Mouse (Mus musculus) myocyte (in vitro differentiated cells): ENCODE results near the gene Colgalt2. TPM values are rescaled to one million over a fixed set of nuclear protein-coding genes. Genes with fewer than 3 reads are reported as not detected.

Experiments
- H3K27me3 ChIP-seq: one replicate; pipeline ENCODE4 v1.6.1; 2011; ENCODE audit not compliant: control insufficient read depth, insufficient read depth, insufficient read length
- H3K36me3 ChIP-seq: one replicate; pipeline ENCODE4 v1.6.1; 2011; ENCODE audit not compliant: control insufficient read depth, insufficient read depth
- H3K4me2 ChIP-seq: one replicate; pipeline ENCODE4 v1.6.1; 2011; ENCODE audit warnings: low read depth, control low read depth
- H3K4me3 ChIP-seq: one replicate; pipeline ENCODE4 v1.5.1; 2011; ENCODE audit warnings: mild to moderate bottlenecking, control low read depth, moderate library complexity
- H3K79me2 ChIP-seq: one replicate; pipeline ENCODE4 v1.6.1; 2011; ENCODE audit not compliant: control insufficient read depth, insufficient read depth
- H3ac ChIP-seq: one replicate; pipeline ENCODE4 v1.6.1; 2011; ENCODE audit not compliant: control insufficient read depth, insufficient read length
- CEBPB ChIP-seq: IDR thresholded peaks from 2 replicates; pipeline ENCODE4 v1.6.1; 2011; ENCODE audit warnings: mild to moderate bottlenecking, moderate library complexity; ENCODE audit not compliant: poor library complexity, insufficient read depth, severe bottlenecking
- E2F4 ChIP-seq: IDR thresholded peaks from one replicate; pipeline ENCODE4 v1.6.1; 2011; ENCODE audit warnings: mild to moderate bottlenecking, control low read depth, moderate library complexity; ENCODE audit not compliant: insufficient read depth
- MAX ChIP-seq: IDR thresholded peaks from one replicate; pipeline ENCODE4 v1.6.1; 2011; ENCODE audit warnings: low read depth, mild to moderate bottlenecking, control low read depth
- MYOD1 ChIP-seq, 3 experiments: IDR thresholded peaks; one replicate each; pipeline ENCODE4 v1.6.1; 2011; ENCODE audit warnings: control low read depth in 2 of 3, low read depth in 2 of 3, mild to moderate bottlenecking in 2 of 3, moderate library complexity in 1 of 3; ENCODE audit not compliant: insufficient read length in 2 of 3, control insufficient read depth in 1 of 3
- MYOG ChIP-seq, 3 experiments: IDR thresholded peaks; one replicate each; pipeline ENCODE4 v1.6.1; 2011; ENCODE audit warnings: control low read depth in 2 of 3, low read depth in 2 of 3, mild to moderate bottlenecking in 2 of 3; ENCODE audit not compliant: insufficient read length in 2 of 3, control insufficient read depth in 1 of 3, insufficient read depth in 1 of 3
- POLR2A ChIP-seq: IDR thresholded peaks from one replicate; pipeline ENCODE4 v1.6.1; 2011; ENCODE audit warnings: low read depth, mild to moderate bottlenecking, control low read depth, moderate library complexity; ENCODE audit not compliant: insufficient read length
- POLR2AphosphoS2 ChIP-seq: IDR thresholded peaks from one replicate; pipeline ENCODE4 v1.6.1; 2011; ENCODE audit warnings: low read depth, control low read depth; ENCODE audit not compliant: insufficient read length
- REST ChIP-seq: IDR thresholded peaks from one replicate; pipeline ENCODE4 v1.6.1; 2011; ENCODE audit warnings: mild to moderate bottlenecking, control low read depth, moderate library complexity; ENCODE audit not compliant: insufficient read depth, insufficient read length
- SRF ChIP-seq: IDR thresholded peaks from one replicate; pipeline ENCODE4 v1.6.1; 2011; ENCODE audit warnings: low read depth; ENCODE audit not compliant: control insufficient read depth, insufficient read length
- TCF12 ChIP-seq: IDR thresholded peaks from one replicate; pipeline ENCODE4 v1.6.1; 2011; ENCODE audit warnings: mild to moderate bottlenecking, control low read depth; ENCODE audit not compliant: poor library complexity, insufficient read depth, severe bottlenecking
- TCF3 ChIP-seq: IDR thresholded peaks from one replicate; pipeline ENCODE4 v1.6.1; 2011; ENCODE audit warnings: low read depth, control low read depth; ENCODE audit not compliant: insufficient read length
- USF1 ChIP-seq: IDR thresholded peaks from one replicate; pipeline ENCODE4 v1.6.1; 2011; ENCODE audit warnings: low read depth, mild to moderate bottlenecking, control low read depth, moderate library complexity
- polyA plus RNA-seq: library from polyadenylated mRNA; unstranded; fragments of >200 nt; fragmentation: generic; extraction: Trizol; gene quantifications from one replicate; pipeline ENCODE4 v1.2.1, GENCODE M21; 2012; ENCODE audit warnings: missing spikeins

The Colgalt2 gene
- polyA plus RNA-seq, 1 experiment, result not detected

DNA sequence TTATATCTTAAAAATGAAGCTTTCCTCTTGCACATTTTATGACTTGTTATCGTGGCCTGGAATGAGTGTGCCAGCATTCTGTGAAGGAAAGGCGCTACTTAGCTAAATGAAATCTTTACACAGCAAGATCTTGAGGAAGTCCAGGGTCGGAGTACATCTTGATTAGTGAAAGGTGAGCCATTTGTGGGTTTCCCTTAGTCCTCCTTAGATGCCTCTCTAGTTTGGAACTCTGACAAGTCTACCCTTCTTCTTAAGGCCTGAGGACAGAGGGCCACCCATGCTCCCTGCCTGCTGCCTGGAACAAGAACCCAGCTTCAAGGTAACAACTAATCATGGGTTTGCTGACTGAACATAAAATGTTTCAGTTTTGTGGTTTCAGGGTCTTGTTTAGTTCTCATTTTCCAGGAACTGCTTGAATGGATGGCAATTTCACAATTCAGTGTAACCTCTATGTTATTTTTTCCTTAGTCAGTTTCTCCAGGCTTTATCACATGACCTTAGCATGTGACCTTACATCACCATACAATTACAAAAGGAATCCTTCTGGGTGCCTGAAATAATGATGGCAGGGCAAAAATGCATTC lies 140.8 kb downstream of the Colgalt2 start:
- Histone ChIP-seq H3K4me2 (no peak overlapping the region), H3K79me2 (no peaks in the 10 kb centered on the region), H3ac (no peak overlapping the region), H3K36me3 (no peaks in the 10 kb centered on the region), H3K27me3 (no peaks in the 10 kb centered on the region), H3K4me3 (no peak overlapping the region)
- TF ChIP-seq E2F4, result no peak
- TF ChIP-seq TCF3, result no peak
- peak; percentile 37 for TF ChIP-seq USF1
- no peak for TF ChIP-seq CEBPB
- no peak for TF ChIP-seq SRF

DNA sequence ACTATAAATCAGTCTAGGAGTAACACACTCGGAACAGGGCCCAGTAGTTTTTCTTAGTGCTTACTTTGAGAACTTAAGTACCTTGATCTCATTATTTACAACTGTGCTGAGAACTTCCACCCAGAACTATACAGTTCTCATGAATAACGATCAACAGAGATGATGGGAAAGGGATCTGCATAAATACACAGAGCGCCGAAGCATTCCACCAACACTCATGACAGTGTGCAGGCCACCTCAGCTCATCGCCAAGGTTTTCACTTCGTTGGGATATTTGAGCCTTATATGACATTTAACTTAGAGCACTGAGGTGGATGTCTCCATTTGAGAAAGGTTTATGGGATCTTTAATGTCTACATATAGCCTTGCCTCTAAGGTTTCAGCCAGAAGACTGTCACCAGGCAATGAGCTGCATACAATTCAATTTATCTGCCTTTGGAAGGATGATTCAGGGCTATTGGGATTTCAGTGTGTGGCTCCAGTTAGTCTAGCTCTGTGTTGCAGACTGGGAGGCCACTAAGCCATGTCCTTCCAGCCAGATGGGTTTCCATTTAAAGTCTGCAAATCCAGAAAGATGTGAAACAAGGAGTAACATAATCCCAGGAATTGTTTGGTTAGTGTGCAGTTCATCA lies 143.2 kb downstream of the Colgalt2 start:
- no peaks in the 10 kb centered on the region for H3K36me3 ChIP-seq
- no peak overlapping the region for H3ac ChIP-seq
- H3K4me2 ChIP-seq, result no peak overlapping the region
- no peak for TF ChIP-seq REST
- TF ChIP-seq MAX, result no peak
- TF ChIP-seq CEBPB, result no peak
- TF ChIP-seq E2F4, result no peak
- TF ChIP-seq SRF, result no peak
- TF ChIP-seq POLR2A, result no peak
- TF ChIP-seq MYOD1 (IDR thresholded peaks at IDR 0.05; ENCODE audit: control insufficient read depth in 1 of 3, insufficient read length in 2 of 3, low read depth in 2 of 3), result no peak
- H3K27me3 ChIP-seq, result no peaks in the 10 kb centered on the region
- no peaks in the 10 kb centered on the region for H3K79me2 ChIP-seq
- H3K4me3 ChIP-seq, result no peak overlapping the region

DNA sequence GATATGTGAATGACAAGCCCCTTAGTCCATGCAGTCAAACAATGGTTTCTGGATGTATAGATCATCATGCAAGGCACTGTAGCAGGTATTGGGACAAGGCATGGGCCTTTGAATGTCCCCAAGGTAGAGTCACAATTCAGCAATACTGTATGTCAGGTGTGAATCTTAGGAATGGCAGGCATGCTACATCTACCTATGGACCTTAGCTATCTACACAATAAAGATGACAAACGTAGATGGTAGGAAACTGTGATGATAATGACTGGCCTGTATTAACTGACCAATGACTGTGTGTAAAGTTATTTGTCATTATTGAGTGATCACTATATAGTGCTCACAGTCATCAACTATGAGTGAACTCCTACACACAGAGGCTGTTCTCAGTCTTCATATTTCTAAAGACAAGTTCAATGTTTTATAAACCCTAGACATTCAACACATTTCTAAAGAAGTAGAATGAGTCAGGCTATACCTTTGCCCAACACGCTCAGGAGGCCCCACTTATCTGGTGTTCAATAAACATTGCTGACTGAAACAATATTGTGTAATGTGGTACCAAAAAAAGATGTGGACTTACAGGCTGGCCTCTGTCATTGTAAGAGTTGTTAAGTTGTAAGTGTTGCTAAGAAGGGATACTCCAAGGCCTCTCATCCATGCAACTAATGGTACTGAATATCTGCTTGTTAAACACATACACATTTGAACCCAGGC lies 144.0 kb downstream of the Colgalt2 start:
- Histone ChIP-seq H3K36me3 (no peaks in the 10 kb centered on the region), H3K79me2 (no peaks in the 10 kb centered on the region), H3K27me3 (no peaks in the 10 kb centered on the region), H3K4me3 (no peak overlapping the region), H3K4me2 (no peak overlapping the region), H3ac (no peak overlapping the region)
- no peak for TF ChIP-seq TCF3
- no peak for TF ChIP-seq MYOG (IDR thresholded peaks at IDR 0.05; ENCODE audit: control insufficient read depth in 1 of 3, insufficient read depth in 1 of 3, insufficient read length in 2 of 3, low read depth in 2 of 3)
- TF ChIP-seq CEBPB, result no peak
- no peak for TF ChIP-seq SRF
- TF ChIP-seq MAX, result no peak
- TF ChIP-seq MYOD1 (IDR thresholded peaks at IDR 0.05; ENCODE audit: control insufficient read depth in 1 of 3, insufficient read length in 2 of 3, low read depth in 2 of 3), result no peak
- TF ChIP-seq E2F4, result no peak
- no peak for TF ChIP-seq USF1
- TF ChIP-seq REST, result no peak
- TF ChIP-seq POLR2A, result no peak
- no peak for TF ChIP-seq TCF12
- TF ChIP-seq POLR2AphosphoS2, result no peak

DNA sequence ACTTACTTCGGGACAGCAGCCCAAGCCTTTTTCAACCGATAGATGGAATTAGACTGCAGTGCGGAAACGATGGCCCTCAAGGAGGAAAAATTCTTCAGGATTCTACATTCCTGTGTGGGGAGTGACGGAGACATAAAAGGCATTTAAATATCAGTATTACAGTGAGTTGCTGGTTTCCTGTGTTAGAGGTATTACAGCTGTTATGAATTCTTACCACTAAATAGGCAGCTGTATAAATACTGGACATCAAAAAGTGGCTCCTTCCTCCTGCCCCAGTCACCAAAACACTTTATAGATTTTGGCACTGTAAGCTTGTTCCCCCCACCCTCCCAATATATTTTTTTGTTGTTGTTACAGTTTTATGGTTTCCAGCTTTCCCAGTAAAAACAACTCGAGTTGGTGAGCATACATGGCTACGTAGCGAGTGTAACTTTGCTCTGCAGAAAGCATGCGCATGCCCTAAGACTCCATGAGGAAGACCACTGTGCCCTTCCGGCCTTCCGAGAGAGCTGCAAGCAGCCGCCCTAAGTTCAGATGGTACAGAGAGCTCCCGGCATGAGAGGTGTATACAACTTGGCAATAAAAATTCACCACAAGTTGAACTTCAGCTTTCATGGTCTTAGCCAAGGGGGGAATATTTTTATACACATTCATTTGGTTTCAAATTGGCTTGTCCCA lies 149.6 kb downstream of the Colgalt2 start:
- Histone ChIP-seq H3K4me3 (no peak overlapping the region), H3K27me3 (no peaks in the 10 kb centered on the region), H3K36me3 (no peaks in the 10 kb centered on the region), H3K4me2 (peak overlapping the region; percentile 52), H3K79me2 (no peaks in the 10 kb centered on the region), H3ac (no peak overlapping the region)
- TF ChIP-seq MYOD1 (IDR thresholded peaks at IDR 0.05; ENCODE audit: control insufficient read depth in 1 of 3, insufficient read length in 2 of 3, low read depth in 2 of 3) (peak in 1 of 3 experiments; percentile 52), USF1 (no peak), E2F4 (no peak)

DNA sequence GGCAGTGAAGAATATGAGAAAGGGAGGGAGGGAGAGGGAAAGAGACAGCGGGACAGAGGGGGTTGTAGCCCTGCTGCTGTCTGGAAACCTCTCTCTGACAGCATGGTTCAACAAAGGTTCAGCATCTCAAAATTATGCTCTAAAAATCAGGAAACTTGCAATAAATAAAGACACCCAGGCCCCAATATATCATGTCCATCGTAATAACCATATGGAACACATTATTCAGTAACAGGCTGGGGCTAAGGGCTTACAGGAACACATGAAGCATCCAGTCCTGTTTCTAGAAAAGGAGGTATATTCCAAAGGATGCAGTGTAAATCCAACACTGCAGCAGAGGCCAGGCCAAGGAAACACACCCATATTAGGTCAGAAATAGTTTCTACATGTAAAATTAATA lies 150.9 kb downstream of the Colgalt2 start:
- H3ac ChIP-seq, result no peak overlapping the region
- no peaks in the 10 kb centered on the region for H3K27me3 ChIP-seq
- no peak overlapping the region for H3K4me3 ChIP-seq
- H3K4me2 ChIP-seq, result no peak overlapping the region
- H3K79me2 ChIP-seq, result no peaks in the 10 kb centered on the region
- no peak for TF ChIP-seq MYOD1 (IDR thresholded peaks at IDR 0.05; ENCODE audit: control insufficient read depth in 1 of 3, insufficient read length in 2 of 3, low read depth in 2 of 3)
- TF ChIP-seq MYOG (IDR thresholded peaks at IDR 0.05; ENCODE audit: control insufficient read depth in 1 of 3, insufficient read depth in 1 of 3, insufficient read length in 2 of 3, low read depth in 2 of 3), result no peak
- TF ChIP-seq POLR2A, result no peak
- TF ChIP-seq SRF, result no peak
- TF ChIP-seq TCF12, result no peak
- no peak for TF ChIP-seq USF1
- H3K36me3 ChIP-seq, result no peaks in the 10 kb centered on the region
